Mouse (Mus musculus) lung, postnatal 0 days (tissue): ENCODE data around the gene Mbtps1. TPM values are rescaled to one million over a fixed set of nuclear protein-coding genes. Genes with fewer than 3 reads are reported as not detected.

Experiments
- ATAC-seq: fragments of 200-750 bp; cut with Nextera tagmentation; 2 replicates; pipeline ENCODE4 v1.8.0; 2017; ENCODE audit warnings: moderate library complexity
- DNase-seq: peaks from one replicate; pipeline ENCODE4 v3.0.0-alpha.2; 2016; ENCODE audit warnings: low spot score
- H3K27ac ChIP-seq: fragments of 300-500 bp; sonication (generic); 2 replicates; pipeline ENCODE4 v1.5.1; 2014; ENCODE audit warnings: antibody characterized with exemption, mild to moderate bottlenecking, low read length, mixed read lengths
- H3K27me3 ChIP-seq: fragments of 300-500 bp; sonication (generic); replicated peaks from 2 replicates; pipeline ENCODE4 v1.6.1; 2014; ENCODE audit warnings: low read length, mixed read lengths; ENCODE audit not compliant: insufficient read depth
- H3K36me3 ChIP-seq: fragments of 300-500 bp; sonication (generic); 2 replicates; pipeline ENCODE4 v1.6.1; 2014; ENCODE audit warnings: low read length, mixed read lengths; ENCODE audit not compliant: insufficient read depth
- H3K4me1 ChIP-seq: fragments of 300-500 bp; sonication (generic); 2 replicates; pipeline ENCODE4 v1.6.1; 2014; ENCODE audit warnings: antibody characterized with exemption, low read depth, low read length, mixed read lengths; ENCODE audit not compliant: insufficient read depth
- H3K4me2 ChIP-seq: fragments of 300-500 bp; sonication (generic); replicated peaks from 2 replicates; pipeline ENCODE4 v1.6.1; 2014; ENCODE audit warnings: low read depth, mild to moderate bottlenecking, low read length, moderate library complexity, mixed read lengths
- H3K4me3 ChIP-seq: fragments of 300-500 bp; sonication (generic); 2 replicates; pipeline ENCODE4 v1.5.1; 2014; ENCODE audit warnings: low read depth, low read length
- H3K9ac ChIP-seq: fragments of 300-500 bp; sonication (generic); replicated peaks from 2 replicates; pipeline ENCODE4 v1.6.1; 2014; ENCODE audit warnings: low read depth, mild to moderate bottlenecking
- H3K9me3 ChIP-seq: fragments of 300-500 bp; sonication (generic); 2 replicates; pipeline ENCODE4 v1.6.1; 2016; ENCODE audit warnings: low read length, mixed read lengths
- CTCF ChIP-seq: IDR thresholded peaks from 2 replicates; pipeline ENCODE4 v1.5.1; 2016; ENCODE audit warnings: antibody characterized with exemption, mild to moderate bottlenecking
- EP300 ChIP-seq: IDR thresholded peaks from 2 replicates; pipeline ENCODE4 v1.6.1; 2016; ENCODE audit warnings: antibody characterized with exemption, mild to moderate bottlenecking, control low read depth
- WGBS: fragments of 180-500 bp; shearing (Covaris S2); extraction: QIAGEN DNeasy Blood & Tissue Kit; methylation state at CpG from one replicate; pipeline ENCODE4 v1.1.7; 2014; 5-methylcytosine and 5-hydroxymethylcytosine counted together
- polyA plus RNA-seq: library from polyadenylated mRNA; unstranded; fragments of >200 nt; fragmentation: Nextera tagmentation; extraction: Ambion mirVana; gene quantifications from 2 replicates; pipeline ENCODE4 v1.2.1, GENCODE M21; 2015

Gene Mbtps1
- polyA plus RNA-seq, 1 experiment from 2014 or later, result 64.4 TPM

- DNase-seq, result no peak
- no peak for ATAC-seq
- Histone ChIP-seq H3K27ac (no peak overlapping the region), H3K4me1 (no peaks in the 10 kb centered on the region), H3K4me3 (no peak overlapping the region), H3K36me3 (peaks cover 57% of the 10 kb centered on the region), H3K9ac (no peak overlapping the region), H3K4me2 (no peak overlapping the region), H3K27me3 (no peaks in the 10 kb centered on the region), H3K9me3 (no peaks in the 10 kb centered on the region)
- 78% methylated on average over 3 of the region's 3 CpGs for WGBS
- no peak for TF ChIP-seq EP300
- TF ChIP-seq CTCF, result no peak
Observed at GRCm38 (mm10) chr8:119515767-119516166, 42.8 kb downstream of the Mbtps1 start.

GRCm38 (mm10) chr8:119514940-119515339 lies 43.6 kb downstream of the Mbtps1 start:
- no peak for DNase-seq
- Histone ChIP-seq H3K4me3 (no peak overlapping the region), H3K4me2 (no peak overlapping the region), H3K4me1 (no peaks in the 10 kb centered on the region), H3K27me3 (no peaks in the 10 kb centered on the region), H3K9me3 (no peaks in the 10 kb centered on the region), H3K9ac (no peak overlapping the region), H3K36me3 (peaks cover 53% of the 10 kb centered on the region), H3K27ac (no peak overlapping the region)
- TF ChIP-seq CTCF (no peak), EP300 (no peak)
- WGBS, result 73% methylated on average over 3 of the region's 3 CpGs
- ATAC-seq, result no peak

- DNase-seq (no peak), ATAC-seq (no peak)
- no peaks in the 10 kb centered on the region for H3K27me3 ChIP-seq
- no peak overlapping the region for H3K9ac ChIP-seq
- no peak overlapping the region for H3K4me2 ChIP-seq
- H3K4me3 ChIP-seq, result no peak overlapping the region
- 58% methylated on average over 4 of the region's 4 CpGs for WGBS
- no peaks in the 10 kb centered on the region for H3K9me3 ChIP-seq
- TF ChIP-seq CTCF (no peak), EP300 (no peak)
- no peak overlapping the region for H3K27ac ChIP-seq
- H3K4me1 ChIP-seq, result no peaks in the 10 kb centered on the region
- peaks cover 51% of the 10 kb centered on the region for H3K36me3 ChIP-seq
Observed at GRCm38 (mm10) chr8:119513405-119513804, 45.1 kb downstream of the Mbtps1 start.

GRCm38 (mm10) chr8:119511722-119512121 lies 46.8 kb downstream of the Mbtps1 start:
- ATAC-seq, result no peak
- Histone ChIP-seq H3K4me3 (no peak overlapping the region), H3K4me2 (no peak overlapping the region), H3K9ac (no peak overlapping the region), H3K27me3 (no peaks in the 10 kb centered on the region), H3K36me3 (peaks cover 43% of the 10 kb centered on the region), H3K9me3 (no peaks in the 10 kb centered on the region), H3K27ac (no peak overlapping the region), H3K4me1 (no peaks in the 10 kb centered on the region)
- 91% methylated on average over 7 of the region's 7 CpGs for WGBS
- DNase-seq, result no peak
- TF ChIP-seq EP300, result no peak
- no peak for TF ChIP-seq CTCF

- H3K27me3 ChIP-seq, result no peaks in the 10 kb centered on the region
- no peak overlapping the region for H3K9ac ChIP-seq
- TF ChIP-seq EP300, result no peak
- no peak for TF ChIP-seq CTCF
- no peaks in the 10 kb centered on the region for H3K4me1 ChIP-seq
- H3K4me2 ChIP-seq, result no peak overlapping the region
- no peak overlapping the region for H3K4me3 ChIP-seq
- ATAC-seq (no peak), DNase-seq (no peak)
- H3K27ac ChIP-seq, result no peak overlapping the region
- peaks cover 40% of the 10 kb centered on the region for H3K36me3 ChIP-seq
- H3K9me3 ChIP-seq, result no peaks in the 10 kb centered on the region
- 88% methylated on average over 9 of the region's 9 CpGs for WGBS
Observed at GRCm38 (mm10) chr8:119510471-119510870, 48.1 kb downstream of the Mbtps1 start.

- Histone ChIP-seq H3K9ac (no peak overlapping the region), H3K27me3 (no peaks in the 10 kb centered on the region), H3K4me3 (no peak overlapping the region), H3K27ac (no peak overlapping the region), H3K4me1 (no peaks in the 10 kb centered on the region), H3K9me3 (no peaks in the 10 kb centered on the region), H3K36me3 (peaks cover 12% of the 10 kb centered on the region), H3K4me2 (no peak overlapping the region)
- ATAC-seq, result no peak
- no peak for DNase-seq
- 72% methylated on average over 8 of the region's 8 CpGs for WGBS
- TF ChIP-seq CTCF (no peak), EP300 (no peak)
Observed at GRCm38 (mm10) chr8:119506106-119506505, 52.4 kb downstream of the Mbtps1 start.

GRCm38 (mm10) chr8:119505488-119505887 lies 53.0 kb downstream of the Mbtps1 start:
- DNase-seq, result no peak
- WGBS, result 52% methylated on average over 9 of the region's 9 CpGs
- Histone ChIP-seq H3K27me3 (no peaks in the 10 kb centered on the region), H3K9ac (no peak overlapping the region), H3K4me2 (no peak overlapping the region), H3K4me3 (no peak overlapping the region), H3K9me3 (no peaks in the 10 kb centered on the region), H3K36me3 (peaks cover 12% of the 10 kb centered on the region), H3K27ac (no peak overlapping the region), H3K4me1 (no peaks in the 10 kb centered on the region)
- no peak for ATAC-seq
- TF ChIP-seq CTCF (no peak), EP300 (no peak)
